Mouse (Mus musculus) CH12.LX (cell line): ENCODE data around the gene Zfp36.

Source experiments
- CHD2 ChIP-seq: IDR thresholded peaks from 2 replicates; pipeline ENCODE4 v1.6.1; 2011; ENCODE audit warnings: low read length, improper control_type of control experiment
- CTCF ChIP-seq, 2 experiments: IDR thresholded peaks in 1 of 2; conservative IDR thresholded peaks in 1 of 2; 2 replicates each; pipeline ENCODE4 v1.5.1; 2011 to 2012; ENCODE audit warnings: low read depth in 2 of 2, low read length in 2 of 2, improper control_type of control experiment in 1 of 2, inconsistent platforms in 1 of 2, mild to moderate bottlenecking in 1 of 2, moderate library complexity in 1 of 2
- EP300 ChIP-seq: IDR thresholded peaks from 2 replicates; pipeline ENCODE4 v1.6.1; 2011; ENCODE audit warnings: low read length, improper control_type of control experiment
- GABPA ChIP-seq: IDR thresholded peaks from 2 replicates; pipeline ENCODE4 v1.6.1; 2012; ENCODE audit warnings: low read depth, low read length, improper control_type of control experiment, inconsistent platforms; ENCODE audit not compliant: insufficient replicate concordance
- MAFK ChIP-seq: IDR thresholded peaks from 2 replicates; pipeline ENCODE4 v1.6.1; 2011; ENCODE audit warnings: low read length, improper control_type of control experiment; ENCODE audit not compliant: insufficient replicate concordance
- POLR2A ChIP-seq: IDR thresholded peaks from 2 replicates; pipeline ENCODE4 v1.6.1; 2011; ENCODE audit warnings: low read depth, mild to moderate bottlenecking, improper control_type of control experiment, low read length
- POLR2AphosphoS2 ChIP-seq: IDR thresholded peaks from 2 replicates; pipeline ENCODE4 v1.6.1; 2011; ENCODE audit warnings: low read depth, low read length, improper control_type of control experiment
- RAD21 ChIP-seq: IDR thresholded peaks from 2 replicates; pipeline ENCODE4 v1.6.1; 2011; ENCODE audit warnings: low read depth, mild to moderate bottlenecking, low read length, improper control_type of control experiment, moderate library complexity
- ZC3H11A ChIP-seq: IDR thresholded peaks from 2 replicates; pipeline ENCODE4 v1.6.1; 2012; ENCODE audit warnings: low read depth, mild to moderate bottlenecking, inconsistent platforms, low read length, improper control_type of control experiment
- ZNF384 ChIP-seq: IDR thresholded peaks from 2 replicates; pipeline ENCODE4 v1.6.1; 2012; ENCODE audit warnings: low read depth, low read length, improper control_type of control experiment, inconsistent platforms

DNA sequence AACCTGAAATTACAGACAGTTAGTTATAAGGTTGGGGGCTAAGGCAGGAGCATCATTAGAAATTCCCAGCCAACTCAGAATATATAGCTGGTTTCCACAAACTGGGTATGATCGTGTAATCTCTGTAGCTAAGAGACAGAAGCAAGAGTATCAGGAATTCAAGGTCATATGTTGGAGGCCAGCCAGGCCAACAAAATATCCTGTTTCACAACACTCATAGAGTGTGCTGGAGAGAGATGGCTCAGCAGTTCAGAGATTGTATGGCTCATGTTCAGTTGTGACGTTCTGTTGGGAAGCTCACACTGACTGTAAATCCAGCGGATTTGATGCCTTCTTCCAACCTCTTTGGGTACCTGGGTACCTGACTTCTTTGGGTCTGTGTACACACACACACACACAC is 32.3 kb downstream of the Zfp36 start:
- TF ChIP-seq CHD2 (no peak), GABPA (no peak), RAD21 (no peak), CTCF (conservative IDR thresholded peaks at IDR 0.05 in 1 of 2, IDR thresholded peaks at IDR 0.05 in 1 of 2; ENCODE audit: low read depth in 2 of 2, low read length in 2 of 2) (no peak), EP300 (no peak), MAFK (no peak), POLR2A (no peak), ZNF384 (no peak), ZC3H11A (no peak), POLR2AphosphoS2 (no peak)
